Mouse (Mus musculus) CD8-positive naive resting alpha-beta T cell, adult 2 months (primary cell): ENCODE data around the gene Zp3r.
"Not testable (repeated sequence)": the region's sequence is repeated elsewhere in the genome, so short reads cannot be mapped to it uniquely, and the experiment has no call there.

Source experiments
- DNase-seq, 2 experiments: peaks; one replicate each; pipeline ENCODE4 v3.0.0; 2022; ENCODE audit warnings: low read depth in 2 of 2, low spot score in 2 of 2

The Zp3r gene

DNA sequence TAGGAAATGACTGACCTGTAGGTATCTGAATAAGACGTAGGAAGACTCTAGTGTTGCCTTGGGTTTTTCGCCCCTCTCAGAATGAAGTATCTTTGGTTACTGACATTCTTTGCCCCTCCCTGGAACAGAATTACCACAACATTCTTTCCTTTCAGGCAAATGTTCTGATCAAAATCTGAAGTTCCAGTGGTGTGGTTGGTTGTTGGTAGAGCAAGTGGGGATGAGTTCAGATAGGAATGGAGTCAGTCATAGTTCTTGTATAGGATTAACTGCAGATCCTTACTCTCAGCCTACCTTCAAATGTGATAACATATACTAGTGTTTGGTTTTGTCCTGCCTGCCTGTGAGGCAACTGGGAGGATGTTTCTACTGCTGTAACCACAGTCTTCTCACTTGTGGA is at the start of gene Zp3r:
Gene Zp3r (minus strand): TSS at position 101 of the 400 bp plus-strand sequence.
- DNase-seq = peak; percentile 11 to 23

DNA sequence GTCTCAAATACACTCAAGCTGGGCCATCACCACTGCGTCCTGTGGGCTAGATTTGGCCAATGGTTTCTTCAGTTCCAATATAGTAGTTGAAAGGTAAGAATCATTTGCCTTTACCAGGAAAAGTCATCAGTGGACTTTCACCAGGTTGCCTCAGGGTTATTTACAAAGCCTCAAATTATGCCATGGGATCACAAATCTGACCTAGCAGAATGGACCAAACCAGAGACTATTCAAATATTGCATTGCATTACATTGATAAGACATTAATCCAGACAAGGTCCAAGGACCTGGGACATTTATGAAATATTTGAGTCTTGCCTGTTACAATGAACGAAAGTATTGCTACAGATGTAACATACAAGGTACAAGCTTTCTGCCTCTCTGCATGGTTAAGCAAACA is 49.1 kb upstream of the Zp3r start:
- no peak for DNase-seq

DNA sequence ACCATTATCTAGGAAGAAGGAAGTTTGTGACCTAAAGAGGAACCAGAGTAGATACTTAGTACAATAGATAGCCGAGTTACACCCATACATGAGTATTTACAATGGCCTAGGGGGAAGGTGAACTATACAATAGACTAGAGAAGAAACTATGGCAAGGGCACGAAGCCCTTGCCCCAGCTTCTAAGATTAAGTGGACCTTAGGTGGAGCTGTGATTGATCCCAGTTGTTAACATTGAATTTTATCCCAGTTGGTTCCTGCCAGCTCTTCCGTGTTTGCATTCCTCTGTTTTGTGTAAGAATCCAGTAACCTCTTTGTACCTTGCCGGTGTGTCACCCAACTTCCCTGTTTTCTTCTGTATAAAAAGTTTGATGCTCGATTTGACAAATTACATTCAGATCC is 34.2 kb upstream of the Zp3r start:
- not testable (repeated sequence) for DNase-seq

DNA sequence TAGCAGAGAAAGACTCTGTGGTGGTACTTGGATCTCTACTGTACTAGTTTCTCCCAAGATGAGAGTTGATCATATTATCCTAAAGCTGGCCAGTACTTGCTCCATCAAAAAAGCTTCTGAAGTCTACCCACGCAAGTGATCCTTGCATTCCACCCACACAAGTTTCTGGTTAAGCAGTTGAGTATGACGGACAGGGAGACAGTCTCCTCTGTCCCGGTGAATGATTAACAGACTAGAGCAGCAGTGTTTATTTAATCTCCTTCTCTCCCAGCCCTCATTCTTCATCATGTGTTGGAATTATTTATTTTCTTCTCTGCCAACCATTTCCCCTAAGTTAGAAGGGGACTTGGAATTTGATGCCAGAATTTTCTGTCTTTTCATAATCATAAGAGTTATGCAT is 32.0 kb upstream of the Zp3r start, which contains the start of gene C4bp:
Gene C4bp (minus strand): TSS at position 179 of the 400 bp plus-strand sequence.
- DNase-seq = no peak

DNA sequence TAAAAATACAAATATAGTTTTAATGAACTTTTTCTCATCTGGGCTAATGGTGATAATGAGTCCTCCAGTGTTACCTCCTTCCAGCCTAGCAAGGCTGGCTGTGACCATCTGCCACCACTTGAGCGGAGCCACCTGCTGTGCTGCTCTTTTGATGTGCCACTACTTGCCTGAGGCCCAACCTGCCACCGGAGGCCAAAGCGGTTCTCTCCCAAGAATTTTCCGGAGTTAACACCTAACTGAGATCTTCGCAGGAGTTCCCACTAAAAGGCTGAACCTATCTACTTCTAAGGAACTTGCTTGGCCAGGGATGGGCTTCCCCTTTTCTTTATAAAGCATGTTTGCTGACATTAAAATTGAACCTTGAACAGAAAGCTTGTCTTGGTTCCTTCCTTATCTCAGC is 30.2 kb upstream of the Zp3r start:
- not testable (repeated sequence) for DNase-seq

DNA sequence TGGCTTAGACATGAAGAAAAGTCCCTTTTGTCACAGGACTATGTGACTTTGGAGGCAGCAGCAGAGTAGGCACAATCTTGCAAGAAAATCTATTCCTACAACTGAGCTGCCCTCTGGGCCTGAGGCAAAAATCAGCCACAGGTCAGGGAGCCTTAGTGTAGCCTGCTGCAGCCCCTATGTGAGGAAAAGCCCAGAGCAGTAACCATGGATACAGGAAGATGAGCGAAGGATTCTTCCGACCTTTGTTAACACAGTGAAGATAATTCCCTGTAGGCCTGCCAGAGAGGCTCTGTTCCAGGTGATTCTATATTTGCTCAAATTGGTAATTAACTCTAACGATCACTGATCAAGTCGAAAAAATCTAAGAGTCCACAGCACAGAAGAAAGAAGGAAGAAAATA is 14.7 kb upstream of the Zp3r start:
- DNase-seq = no peak

DNA sequence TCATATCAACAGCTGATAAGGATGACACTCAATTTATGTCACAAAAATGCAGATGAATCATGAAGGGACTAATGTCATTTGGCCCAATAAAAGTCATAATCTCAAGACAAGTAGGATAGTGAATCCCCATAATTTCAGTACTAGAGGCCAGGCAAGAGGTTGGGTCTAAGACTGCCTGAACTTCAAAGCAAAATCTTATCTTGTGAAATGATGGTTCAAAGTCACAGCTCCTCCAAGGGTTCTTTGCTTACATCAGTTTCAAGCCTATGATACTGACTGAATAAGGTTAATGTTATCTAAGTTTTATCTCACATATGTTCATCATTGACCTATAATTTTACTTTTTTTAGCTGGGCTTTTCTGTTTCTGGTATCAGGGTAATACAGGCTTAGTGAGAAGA is 11.5 kb upstream of the Zp3r start:
- DNase-seq = no peak

DNA sequence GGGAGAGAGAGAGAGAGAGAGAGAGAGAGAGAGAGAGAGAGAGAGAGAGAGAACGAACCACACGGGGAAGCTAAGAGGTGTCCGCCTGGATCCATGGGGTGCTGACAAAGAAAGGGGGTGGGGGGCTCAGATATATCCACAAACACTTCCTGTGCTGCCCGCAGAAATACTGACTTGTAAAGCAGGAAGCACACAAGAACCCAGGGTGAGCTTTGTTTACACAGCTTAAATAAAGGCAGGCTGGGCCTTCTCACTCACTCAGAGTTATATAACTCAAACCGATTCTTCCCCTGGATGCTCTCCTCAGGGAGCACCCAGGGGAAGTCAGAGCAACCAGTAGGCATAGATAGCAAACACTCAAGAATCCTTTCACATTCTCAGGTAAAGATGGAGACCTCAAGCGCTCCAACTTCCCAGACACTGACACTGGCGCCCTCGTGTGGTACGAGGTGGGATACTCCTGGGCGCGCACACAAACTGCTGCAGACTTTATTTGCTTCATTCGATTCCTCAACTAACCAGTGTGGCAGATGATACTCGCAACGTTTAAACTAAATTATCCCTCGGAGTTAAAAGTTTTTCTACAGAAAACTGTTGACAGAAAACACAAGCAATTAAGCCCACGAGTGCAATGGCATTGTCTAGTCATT is 4.5 kb upstream of the Zp3r start:
- DNase-seq = peak; percentile 87 to 93

DNA sequence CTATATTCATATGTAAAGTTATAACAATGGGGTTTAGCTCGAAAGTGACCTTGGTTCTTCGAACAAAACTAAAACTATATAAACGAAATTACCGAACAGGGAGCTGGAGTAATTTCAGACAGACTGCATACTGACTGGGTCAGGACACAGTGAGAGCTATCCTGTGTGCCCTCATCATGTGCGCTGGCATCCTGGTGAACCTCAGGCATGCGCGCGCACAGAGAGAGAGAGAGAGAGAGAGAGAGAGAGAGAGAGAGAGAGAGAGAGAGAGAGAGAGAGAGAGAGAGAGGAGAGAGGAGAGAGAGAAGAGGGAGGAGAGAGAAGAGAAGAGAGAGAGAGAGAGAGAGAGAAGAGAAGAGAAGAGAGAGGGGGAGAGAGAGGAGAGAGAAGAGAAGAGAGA is 3.9 kb upstream of the Zp3r start:
- DNase-seq = peak; percentile 27 to 33

DNA sequence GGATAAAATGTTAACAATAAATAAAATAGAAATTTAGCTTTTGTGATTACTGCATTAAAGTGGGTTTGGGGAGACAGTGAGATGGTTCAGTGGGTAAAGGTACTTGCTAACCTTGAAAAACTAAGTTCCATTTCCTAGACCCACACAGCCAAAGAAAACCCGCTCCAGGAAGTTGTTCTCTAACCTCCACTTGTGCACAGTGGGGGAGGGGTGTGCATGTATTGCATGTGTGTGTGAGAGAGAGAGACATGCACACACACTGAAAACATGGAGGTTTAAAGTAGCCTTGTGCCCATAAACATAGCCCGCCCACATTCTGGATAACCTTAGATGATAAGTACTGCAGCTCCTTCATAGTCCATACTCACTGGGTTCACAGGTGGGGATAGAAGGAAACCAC is 33.1 kb downstream of the Zp3r start:
- peak in 1 of 2 experiments; percentile 23 for DNase-seq

DNA sequence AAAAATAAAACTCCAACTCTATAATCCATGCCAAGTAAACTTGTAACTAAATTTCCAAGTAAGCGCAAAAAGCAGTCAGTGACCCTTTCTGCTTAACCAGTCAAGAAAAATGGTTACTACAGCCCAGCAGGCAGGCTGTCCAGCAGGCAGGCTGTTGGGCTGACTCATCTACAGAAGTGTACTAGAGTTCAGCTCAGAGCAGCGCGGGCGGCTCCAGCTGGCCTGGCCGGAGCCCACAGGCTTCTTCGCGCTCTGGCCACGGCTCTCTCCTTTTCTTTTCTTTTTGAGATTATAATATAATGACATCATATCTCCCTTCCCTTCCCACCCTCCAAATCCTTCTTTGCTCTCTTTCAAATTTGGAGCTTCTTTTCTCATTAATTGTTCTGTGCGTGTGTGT is 40.8 kb downstream of the Zp3r start:
- DNase-seq = no peak

DNA sequence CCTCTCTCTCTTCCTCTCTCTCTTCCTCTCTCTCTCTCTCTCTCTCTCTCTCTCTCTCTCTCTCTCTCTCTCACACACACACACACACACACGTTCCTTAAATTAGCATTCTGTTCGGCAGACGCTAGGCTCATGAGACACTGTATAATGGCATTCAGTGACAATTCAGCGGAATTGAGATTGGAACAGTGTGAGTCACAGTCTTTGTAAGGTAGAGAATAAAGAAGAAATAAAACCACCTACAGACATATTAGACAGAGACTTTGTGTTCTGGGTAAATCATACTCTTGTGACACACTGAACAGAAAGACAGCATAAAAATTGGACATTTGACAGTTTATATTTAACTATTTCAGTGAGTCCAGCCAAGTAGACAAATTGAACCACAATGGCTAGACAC is 53.0 kb downstream of the Zp3r start:
- DNase-seq = no peak

DNA sequence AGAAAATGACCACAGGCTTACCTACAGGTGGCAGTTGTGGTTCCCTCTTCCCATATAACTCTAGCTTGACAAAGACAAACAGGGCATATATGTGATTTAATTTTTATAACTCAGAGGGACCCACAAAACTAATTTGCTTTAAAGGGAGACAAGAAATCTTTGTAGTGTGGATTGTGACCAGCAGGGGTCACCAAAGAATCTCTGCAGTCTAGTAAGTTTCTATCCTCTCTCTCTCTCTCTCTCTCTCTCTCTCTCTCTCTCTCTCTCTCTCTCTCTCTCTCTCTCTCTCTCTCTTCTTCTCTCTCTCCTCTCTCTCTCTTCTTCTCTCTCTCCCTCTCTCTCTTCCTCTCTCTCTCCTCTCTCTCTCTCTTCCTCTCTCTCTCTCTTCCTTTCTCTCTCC is 53.5 kb downstream of the Zp3r start:
- peak; percentile 57 to 77 for DNase-seq

DNA sequence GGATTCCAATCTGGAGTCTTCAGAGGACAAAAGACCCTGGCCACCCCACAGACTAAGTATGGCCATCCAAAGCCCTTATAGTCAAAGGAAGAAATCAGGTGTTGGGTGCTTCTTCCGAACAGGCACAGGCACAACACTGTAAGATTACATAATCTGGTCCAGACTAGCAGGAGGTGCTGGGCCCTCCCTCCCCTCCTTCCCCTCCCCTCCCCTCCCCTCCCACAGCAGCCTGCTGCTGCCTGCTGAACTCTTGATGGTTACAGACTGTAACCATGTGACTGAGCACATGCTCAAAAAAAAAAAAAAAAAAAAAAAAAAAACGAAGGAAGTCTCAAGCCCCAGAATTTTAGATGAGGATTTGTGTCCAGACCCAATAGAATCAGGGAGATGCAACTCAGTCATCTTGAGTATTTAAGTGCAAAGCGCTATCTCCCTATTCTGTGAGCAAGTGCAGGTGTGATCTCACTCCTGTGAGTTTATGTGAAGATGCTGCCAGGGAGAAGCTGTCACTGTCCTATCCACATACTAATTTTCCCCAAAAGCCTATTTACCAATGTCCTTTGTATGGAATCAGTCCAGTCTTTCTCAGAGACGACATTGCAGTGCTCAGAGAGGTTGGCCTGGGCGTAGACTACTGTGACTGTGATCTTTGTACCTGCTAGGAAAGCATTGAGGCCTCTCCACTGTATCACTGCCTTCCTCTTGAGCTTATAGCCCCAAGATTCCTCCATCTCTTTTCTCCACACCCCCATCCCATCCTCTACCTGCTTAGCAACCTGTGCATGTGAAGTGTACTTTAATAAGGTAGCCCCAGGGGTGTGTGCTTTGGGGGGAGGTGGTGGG is 77.8 kb downstream of the Zp3r start:
- no peak for DNase-seq

DNA sequence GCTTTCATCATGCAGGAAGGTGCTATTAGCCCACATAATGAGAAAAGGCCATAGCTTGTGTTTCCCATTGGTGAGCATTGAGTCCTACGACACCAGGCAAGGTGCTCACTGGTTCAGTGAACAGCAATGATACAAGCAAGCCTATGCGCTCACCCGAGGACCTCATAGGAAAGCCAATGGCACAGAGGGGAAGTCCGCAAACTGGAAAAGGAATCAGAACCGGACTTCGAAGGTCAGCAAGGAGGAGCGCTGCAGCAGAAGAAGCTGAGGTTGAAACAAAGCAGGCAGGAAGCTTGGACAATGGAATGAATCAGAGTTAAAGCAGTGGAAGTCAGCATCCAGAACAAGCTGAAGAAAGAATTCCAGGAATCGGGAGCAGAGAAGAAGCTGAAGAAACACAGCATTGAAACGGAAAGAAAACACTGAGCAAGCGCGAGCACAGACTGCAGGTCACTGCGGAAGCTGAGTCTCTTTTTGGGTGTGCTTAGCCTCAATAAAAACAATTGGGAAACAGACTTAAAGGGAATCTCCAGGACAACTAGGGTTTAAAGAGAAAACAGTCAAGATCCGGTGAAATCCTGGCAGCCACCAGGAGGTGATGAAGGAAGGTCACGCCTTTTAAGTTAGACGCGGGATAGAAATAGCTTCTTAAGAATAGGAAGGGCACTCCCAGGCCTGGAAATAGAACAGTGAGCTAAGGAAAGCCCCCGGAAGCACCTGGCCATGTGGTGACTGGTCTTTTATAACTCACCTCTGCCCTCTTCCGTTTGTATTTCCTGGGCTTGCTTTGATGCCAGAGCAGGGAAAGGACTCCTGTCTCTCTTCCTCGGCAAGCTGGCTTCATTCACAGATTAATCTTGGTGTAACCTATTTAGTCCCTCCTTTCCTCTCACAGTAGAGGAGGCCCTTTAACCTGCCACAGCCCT is 78.9 kb downstream of the Zp3r start:
- DNase-seq = peak; percentile 42 to 59

DNA sequence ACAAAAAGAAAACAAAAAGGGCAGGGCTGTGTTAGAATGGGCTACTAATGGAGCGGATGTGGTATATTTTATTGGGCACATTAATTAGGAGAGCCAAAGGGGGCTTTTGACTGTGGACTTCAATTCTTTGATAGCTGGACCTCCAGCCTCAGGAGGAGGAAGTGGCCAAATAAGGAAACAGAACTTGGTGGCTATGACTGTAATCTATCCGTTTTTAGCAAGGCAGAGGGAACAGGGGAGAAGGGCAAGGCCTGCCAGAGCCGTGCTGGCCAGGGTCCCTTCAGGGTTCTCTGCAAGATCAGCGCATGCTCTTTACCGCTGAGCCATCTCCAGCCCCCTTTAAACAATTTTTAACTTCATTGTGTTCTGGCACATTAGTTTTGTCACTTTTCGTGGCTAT is 79.7 kb downstream of the Zp3r start:
- no peak for DNase-seq

DNA sequence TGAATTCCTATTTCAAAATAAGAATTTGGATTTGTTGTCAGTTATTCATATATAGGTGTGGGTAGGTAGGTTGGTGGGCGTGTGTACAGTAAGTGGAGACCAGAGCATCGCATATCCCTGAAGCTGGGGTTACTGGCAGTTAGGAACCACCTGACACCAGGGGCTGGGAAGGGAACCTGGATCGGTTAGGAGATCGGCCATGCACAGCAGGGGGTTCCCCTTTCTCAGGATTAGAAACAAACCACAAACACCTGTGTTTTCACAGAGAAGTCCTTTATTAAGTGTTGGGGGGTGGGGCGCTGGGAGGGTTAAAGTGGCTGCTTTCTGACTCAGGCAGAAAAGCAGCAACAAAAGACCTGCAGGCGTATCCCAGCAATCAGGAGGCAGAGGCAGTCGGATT is 80.3 kb downstream of the Zp3r start:
- no peak for DNase-seq

DNA sequence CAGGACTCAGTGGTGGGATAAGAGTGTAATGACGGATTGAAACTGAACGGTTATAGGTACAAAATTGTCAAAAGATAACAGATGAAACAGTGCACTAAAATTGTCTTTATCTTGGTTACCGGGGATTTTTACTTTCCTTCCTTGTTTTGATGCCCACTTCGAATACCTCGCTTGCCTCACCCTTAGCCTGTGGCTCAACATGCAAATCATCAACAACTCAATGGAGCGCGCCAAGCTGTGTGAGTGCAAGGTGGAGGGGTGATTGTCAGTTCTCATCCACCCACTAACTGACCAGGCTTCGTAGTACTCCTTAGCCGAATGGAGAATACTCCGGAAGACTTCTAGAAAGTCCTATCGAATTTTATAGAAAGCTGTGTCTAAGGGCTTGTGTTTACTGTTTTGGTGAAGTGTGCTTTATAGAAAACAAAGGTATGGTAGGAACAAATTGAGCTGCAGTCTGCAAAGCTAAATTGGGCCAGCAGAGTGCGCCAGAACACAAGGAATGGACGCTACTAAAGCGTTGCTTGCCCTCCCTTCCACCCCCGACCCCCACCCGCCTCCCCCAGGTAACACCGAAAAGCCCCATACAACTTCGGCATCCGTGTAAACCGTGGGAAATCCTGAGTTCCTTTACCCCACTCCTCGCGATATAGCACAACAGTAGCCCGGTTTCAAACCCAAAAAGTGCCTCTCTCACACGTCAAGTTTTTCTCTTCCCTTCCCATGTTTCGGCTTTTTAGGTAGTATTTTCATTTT is 81.6 kb downstream of the Zp3r start:
- DNase-seq = peak; percentile 64 to 79
